Mouse (Mus musculus) embryonic facial prominence, embryonic 12.5 days (tissue): Measurements from ENCODE around the gene Gpr19. TPM values are rescaled to one million over a fixed set of nuclear protein-coding genes. Genes with fewer than 3 reads are reported as not detected.

ENCODE experiments used
- ATAC-seq: fragments of 200-750 bp; cut with Nextera tagmentation; 2 replicates; pipeline ENCODE4 v1.8.0; 2017; ENCODE audit not compliant: insufficient number of reproducible peaks, insufficient read depth, low FRiP score, low TSS enrichment
- H3K27ac ChIP-seq: fragments of 300-500 bp; sonication (generic); 2 replicates; pipeline ENCODE4 v1.5.1; 2016; ENCODE audit warnings: mild to moderate bottlenecking
- H3K27me3 ChIP-seq: fragments of 300-500 bp; sonication (generic); 2 replicates; pipeline ENCODE4 v1.6.1; 2016; ENCODE audit warnings: mild to moderate bottlenecking, moderate library complexity
- H3K36me3 ChIP-seq: fragments of 300-500 bp; sonication (generic); 2 replicates; pipeline ENCODE4 v1.6.1; 2016; ENCODE audit warnings: mild to moderate bottlenecking
- H3K4me1 ChIP-seq: fragments of 300-500 bp; sonication (generic); 2 replicates; pipeline ENCODE4 v1.6.1; 2016
- H3K4me2 ChIP-seq: fragments of 300-500 bp; sonication (generic); replicated peaks from 2 replicates; pipeline ENCODE4 v1.6.1; 2016; ENCODE audit warnings: mild to moderate bottlenecking, moderate library complexity
- H3K4me3 ChIP-seq: fragments of 300-500 bp; sonication (generic); 2 replicates; pipeline ENCODE4 v1.5.1; 2016; ENCODE audit warnings: mild to moderate bottlenecking
- H3K9ac ChIP-seq: fragments of 300-500 bp; sonication (generic); 2 replicates; pipeline ENCODE4 v1.6.1; 2016; ENCODE audit warnings: mild to moderate bottlenecking, moderate library complexity
- H3K9me3 ChIP-seq: fragments of 300-500 bp; sonication (generic); 2 replicates; pipeline ENCODE4 v1.6.1; 2016; ENCODE audit warnings: mild to moderate bottlenecking, moderate library complexity
- WGBS: fragments of 180-500 bp; shearing (Covaris S2); methylation state at CpG from one replicate; pipeline ENCODE4 v1.1.7; 2016; 5-methylcytosine and 5-hydroxymethylcytosine counted together
- polyA plus RNA-seq: library from polyadenylated mRNA; unstranded; fragments of >200 nt; fragmentation: Nextera tagmentation; extraction: Ambion mirVana; gene quantifications from 2 replicates; pipeline ENCODE4 v1.2.1, GENCODE M21; 2016

Gene Gpr19
- polyA plus RNA-seq, 1 experiment from 2014 or later, result 10.1 TPM

DNA sequence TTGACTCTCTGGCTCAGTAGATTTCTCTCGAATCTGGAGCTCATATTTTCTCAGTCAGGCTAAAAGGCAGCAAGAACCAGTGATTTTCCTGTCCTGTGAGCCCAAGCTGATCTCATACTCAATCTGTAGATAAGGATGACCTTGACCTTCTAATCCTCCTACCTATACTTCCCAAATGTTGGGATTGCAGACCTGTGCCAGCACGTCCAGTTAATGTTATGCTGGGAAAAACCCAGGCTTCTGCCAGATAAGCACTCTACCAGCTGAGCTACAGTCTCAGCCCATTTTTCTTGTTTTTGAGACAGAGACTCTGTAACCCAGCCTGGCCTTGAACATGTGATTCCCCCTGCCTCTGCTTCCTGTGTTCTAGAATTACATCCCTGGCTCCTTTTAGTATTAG, 58.0 kb downstream of the Gpr19 start:
- Histone ChIP-seq H3K9me3 (no peaks in the 10 kb centered on the region), H3K4me2 (no peak overlapping the region), H3K27me3 (no peaks in the 10 kb centered on the region), H3K27ac (no peak overlapping the region), H3K4me3 (no peak overlapping the region), H3K9ac (no peak overlapping the region), H3K36me3 (no peaks in the 10 kb centered on the region), H3K4me1 (no peaks in the 10 kb centered on the region)
- no peak for ATAC-seq
- 74% methylated on average over 2 of the region's 2 CpGs for WGBS

DNA sequence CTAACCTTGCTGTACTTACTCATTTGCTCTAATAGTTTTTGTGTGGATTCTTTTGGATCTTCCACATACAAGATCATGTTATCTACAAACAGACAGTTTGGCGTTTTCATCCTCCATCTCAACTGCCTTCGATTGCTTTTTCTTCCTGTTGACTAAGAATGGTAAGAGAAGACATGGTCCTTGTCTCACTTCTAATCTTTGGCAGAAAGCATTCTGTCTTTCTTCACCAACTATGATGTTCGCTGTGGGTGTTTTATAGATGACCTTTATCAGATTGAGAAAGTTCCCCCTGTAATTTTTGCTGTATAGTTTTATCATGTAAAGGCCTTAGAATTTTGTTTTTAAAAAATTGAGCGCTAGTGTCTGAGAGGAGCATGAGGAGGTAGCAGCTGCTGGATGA, 60.3 kb downstream of the Gpr19 start:
- WGBS, result 85% methylated on average over 4 of the region's 4 CpGs
- H3K27me3 ChIP-seq, result no peaks in the 10 kb centered on the region
- no peak overlapping the region for H3K4me3 ChIP-seq
- no peak overlapping the region for H3K4me2 ChIP-seq
- no peak overlapping the region for H3K9ac ChIP-seq
- no peaks in the 10 kb centered on the region for H3K9me3 ChIP-seq
- H3K36me3 ChIP-seq, result no peaks in the 10 kb centered on the region
- ATAC-seq, result no peak
- H3K27ac ChIP-seq, result no peak overlapping the region
- H3K4me1 ChIP-seq, result no peaks in the 10 kb centered on the region

DNA sequence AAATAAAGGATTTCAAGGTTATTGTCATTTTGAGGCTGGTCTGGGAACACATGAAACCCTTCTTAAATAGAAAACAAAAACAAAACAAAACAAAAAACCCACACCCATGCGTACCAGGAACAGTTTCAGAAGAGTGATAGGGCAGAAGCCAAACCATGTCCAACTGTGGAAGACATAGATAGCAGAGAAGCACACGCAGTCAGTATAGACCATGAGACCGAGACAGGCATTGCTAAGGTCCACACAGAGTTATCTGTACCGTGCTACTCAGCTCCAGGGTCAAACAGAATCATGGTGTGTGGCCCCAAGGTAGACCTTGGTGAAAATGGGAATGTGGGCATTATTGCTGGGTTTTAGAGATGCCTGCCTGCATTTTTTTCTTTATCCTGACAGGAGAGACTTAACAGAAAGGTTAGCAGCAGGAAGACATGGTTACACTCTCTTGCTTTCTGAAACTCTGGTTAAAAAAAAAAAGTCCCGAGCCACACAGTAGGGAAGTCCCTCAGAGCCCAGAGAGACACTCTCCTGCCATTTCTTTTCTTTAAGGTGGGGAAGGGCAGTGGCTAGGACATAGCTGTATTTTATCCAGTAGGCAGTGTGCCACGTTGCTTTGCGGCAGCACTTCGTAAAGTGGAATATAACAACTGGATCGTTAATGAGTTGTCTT, 63.7 kb downstream of the Gpr19 start:
- H3K4me1 ChIP-seq, result no peaks in the 10 kb centered on the region
- H3K27me3 ChIP-seq, result no peaks in the 10 kb centered on the region
- H3K9ac ChIP-seq, result no peak overlapping the region
- H3K4me3 ChIP-seq, result no peak overlapping the region
- no peaks in the 10 kb centered on the region for H3K36me3 ChIP-seq
- H3K9me3 ChIP-seq, result no peaks in the 10 kb centered on the region
- ATAC-seq, result no peak
- 76% methylated on average over 9 of the region's 9 CpGs for WGBS
- no peak overlapping the region for H3K27ac ChIP-seq
- no peak overlapping the region for H3K4me2 ChIP-seq

DNA sequence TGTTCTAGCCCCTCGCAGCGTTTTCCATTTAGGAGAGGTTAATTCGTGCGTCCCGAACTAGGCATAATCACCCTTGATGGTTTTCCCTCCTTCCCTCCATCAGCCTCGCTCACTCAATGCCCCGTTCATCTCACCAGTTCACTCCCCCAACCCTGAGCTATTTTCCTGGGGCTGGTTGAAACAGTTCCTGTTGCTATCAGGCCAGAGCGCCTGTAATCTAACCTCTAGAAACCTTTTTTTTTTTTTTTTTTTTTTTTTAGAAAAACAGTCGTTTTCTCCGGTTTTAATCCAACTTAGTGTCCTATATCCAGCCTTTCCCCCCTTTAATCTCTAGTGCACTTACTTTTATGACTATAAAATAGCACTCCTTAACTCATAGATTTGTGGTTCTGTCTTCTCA, 67.6 kb downstream of the Gpr19 start:
- Histone ChIP-seq H3K9ac (peak overlapping the region; percentile 61), H3K9me3 (no peaks in the 10 kb centered on the region), H3K36me3 (no peaks in the 10 kb centered on the region), H3K27ac (no peak overlapping the region), H3K4me2 (peak overlapping the region; percentile 85), H3K4me3 (peak overlapping the region; percentile 64), H3K27me3 (no peaks in the 10 kb centered on the region), H3K4me1 (peaks cover 6% of the 10 kb centered on the region; the same call in 1 of the 2 replicates)
- WGBS, result 3% methylated on average over 10 of the region's 10 CpGs
- no peak for ATAC-seq

DNA sequence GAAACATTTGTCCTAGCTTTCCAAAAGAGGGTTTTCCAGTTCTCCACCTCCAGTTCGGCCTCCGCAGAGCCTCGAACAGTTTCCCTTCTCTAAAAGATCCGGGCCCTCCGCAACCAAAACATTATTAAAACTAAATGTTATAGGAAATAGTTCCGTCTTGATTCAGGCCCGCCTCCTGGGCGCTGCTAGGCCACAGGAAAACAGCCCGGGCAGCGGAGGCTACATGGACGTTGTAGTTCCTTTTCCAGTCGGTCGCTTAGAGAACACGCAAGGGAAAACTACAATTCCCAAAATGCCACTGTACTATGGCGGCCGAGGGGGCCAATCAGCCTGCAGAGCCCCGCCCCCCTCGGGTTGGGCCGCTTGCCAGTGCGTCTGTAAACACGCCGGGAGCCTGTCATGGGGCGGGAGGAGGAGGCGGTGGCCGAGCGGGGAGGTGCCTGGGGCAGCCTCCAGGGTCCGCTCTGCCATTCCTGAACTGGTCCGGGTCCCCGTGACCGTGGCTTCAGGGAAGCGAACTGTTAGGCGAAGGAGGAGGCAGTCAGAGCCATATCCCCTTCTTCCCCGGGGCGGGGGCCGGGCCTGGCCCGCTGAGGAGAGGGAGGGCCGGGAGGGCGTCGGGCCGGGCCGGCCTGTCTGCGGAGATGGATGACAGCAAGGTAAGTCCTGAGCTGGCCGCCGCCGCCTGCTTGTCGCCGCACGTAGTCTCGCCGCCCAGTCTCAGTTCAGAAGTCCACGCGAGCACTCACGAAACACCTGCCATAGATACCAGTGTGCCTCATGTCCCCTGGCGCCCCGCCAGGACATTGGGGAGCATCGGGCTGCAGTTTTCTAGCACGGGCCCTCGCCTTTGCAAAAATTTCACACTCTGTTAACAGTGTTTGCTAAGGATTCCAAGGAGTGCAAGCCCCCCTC, 68.3 kb downstream of the Gpr19 start, which contains the start of gene Crebl2:
Gene Crebl2 (plus strand): TSS at position 369 of the 915 bp plus-strand sequence.
- no peaks in the 10 kb centered on the region for H3K36me3 ChIP-seq

DNA sequence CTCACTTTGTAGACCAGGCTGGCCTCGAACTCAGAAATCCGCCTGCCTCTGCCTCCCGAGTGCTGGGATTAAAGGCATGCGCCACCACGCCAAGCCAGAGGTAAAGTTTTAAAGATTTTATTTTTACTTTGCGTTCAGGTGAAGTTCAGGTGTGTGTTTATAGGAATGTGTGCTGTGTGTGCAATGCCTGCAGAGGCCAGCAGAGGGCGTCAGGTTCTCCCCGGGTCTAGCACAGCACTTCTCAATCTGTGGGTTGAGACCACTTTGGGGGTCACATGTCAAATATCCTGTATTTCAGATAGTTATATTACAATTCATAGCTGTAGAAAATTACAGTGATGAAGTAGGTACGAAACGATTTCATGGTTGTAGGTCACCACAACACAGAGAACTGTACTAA, 75.5 kb downstream of the Gpr19 start:
- Histone ChIP-seq H3K9ac (no peak overlapping the region), H3K36me3 (no peaks in the 10 kb centered on the region), H3K4me3 (no peak overlapping the region), H3K4me1 (no peaks in the 10 kb centered on the region), H3K27me3 (no peaks in the 10 kb centered on the region), H3K9me3 (no peaks in the 10 kb centered on the region), H3K4me2 (no peak overlapping the region), H3K27ac (no peak overlapping the region)
- 69% methylated on average over 10 of the region's 10 CpGs for WGBS
- ATAC-seq, result no peak

More for the DNA sequence above, 68.3 kb downstream of the Gpr19 start, which contains the start of gene Crebl2:
- no peaks in the 10 kb centered on the region for H3K27me3 ChIP-seq
- no peaks in the 10 kb centered on the region for H3K9me3 ChIP-seq
- H3K4me2 ChIP-seq, result peak within 1 kb of the TSS; percentile 85
- peak within 1 kb of the TSS; percentile 65 for H3K9ac ChIP-seq
- peaks cover 6% of the 10 kb centered on the region; the same call in 1 of the 2 replicates for H3K4me1 ChIP-seq
- ATAC-seq, result peak; percentile 98
- WGBS, result under 1% methylated on average over 58 of the region's 58 CpGs
- peak within 1 kb of the TSS; percentile 64 for H3K4me3 ChIP-seq
- peak within 1 kb of the TSS; percentile 80 for H3K27ac ChIP-seq

DNA sequence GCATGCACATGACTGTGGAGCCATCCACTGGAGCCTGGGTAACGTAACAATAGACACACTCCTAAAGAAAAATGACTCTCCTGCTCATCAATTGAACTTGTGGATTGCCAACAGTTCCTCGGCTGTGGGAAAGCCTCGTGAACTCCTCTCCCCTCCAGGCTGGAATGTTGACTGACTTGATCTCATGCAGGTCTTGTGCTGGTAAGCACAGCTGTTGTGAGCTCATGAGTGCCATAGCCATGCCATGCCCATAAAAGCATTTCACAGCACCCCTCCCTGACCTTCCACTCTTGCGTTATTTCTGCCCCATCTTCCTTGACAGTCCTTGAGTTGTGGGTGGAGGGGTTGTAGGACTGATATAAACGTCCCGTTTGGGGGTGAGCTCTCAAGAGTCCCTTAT, 78.0 kb downstream of the Gpr19 start:
- no peaks in the 10 kb centered on the region for H3K9me3 ChIP-seq
- ATAC-seq, result no peak
- H3K4me1 ChIP-seq, result no peaks in the 10 kb centered on the region
- H3K4me2 ChIP-seq, result no peak overlapping the region
- no peaks in the 10 kb centered on the region for H3K27me3 ChIP-seq
- H3K4me3 ChIP-seq, result no peak overlapping the region
- H3K9ac ChIP-seq, result no peak overlapping the region
- H3K27ac ChIP-seq, result no peak overlapping the region
- H3K36me3 ChIP-seq, result no peaks in the 10 kb centered on the region
- 68% methylated on average over 6 of the region's 6 CpGs for WGBS

DNA sequence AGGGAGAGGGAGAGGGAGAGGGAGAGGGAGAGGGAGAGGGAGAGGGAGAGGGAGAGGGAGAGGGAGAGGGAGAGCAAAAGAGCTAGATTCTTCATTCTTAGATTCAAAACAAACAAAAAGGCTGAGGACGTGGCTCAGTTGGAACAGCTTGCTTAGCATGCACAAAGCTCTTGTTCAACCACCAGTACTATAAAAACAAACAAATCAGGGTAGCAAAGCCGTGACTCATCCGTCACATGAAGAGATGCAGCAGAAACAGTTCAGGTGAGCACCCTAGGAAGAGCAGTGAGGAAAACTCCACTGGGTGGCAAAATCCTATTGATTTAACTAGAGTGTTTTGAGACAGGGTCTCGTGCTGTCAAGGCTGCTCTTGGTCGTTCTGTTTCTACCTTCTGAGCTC, 78.6 kb downstream of the Gpr19 start:
- no peak for ATAC-seq
- no peaks in the 10 kb centered on the region for H3K4me1 ChIP-seq
- H3K36me3 ChIP-seq, result no peaks in the 10 kb centered on the region
- no peak overlapping the region for H3K9ac ChIP-seq
- WGBS, result 42% methylated on average over 5 of the region's 5 CpGs
- H3K27me3 ChIP-seq, result no peaks in the 10 kb centered on the region
- no peak overlapping the region for H3K27ac ChIP-seq
- no peak overlapping the region for H3K4me2 ChIP-seq
- no peak overlapping the region for H3K4me3 ChIP-seq
- H3K9me3 ChIP-seq, result no peaks in the 10 kb centered on the region

Other genes with a start within 250 kb of the Gpr19 start
- gene Dusp16, start 106.0 kb downstream of the Gpr19 start, polyA plus RNA-seq, result 15.6 and 18.3 TPM in 2 replicates
- 2.4 and 2.5 TPM in 2 replicates for gene Crebl2, start 68.4 kb downstream of the Gpr19 start, polyA plus RNA-seq
- gene Cdkn1b, start 21.8 kb upstream of the Gpr19 start, polyA plus RNA-seq, result 19.3 and 19.5 TPM in 2 replicates
- gene Apold1, start 83.1 kb upstream of the Gpr19 start, polyA plus RNA-seq, result 4.5 and 4.7 TPM in 2 replicates
- gene Ddx47, start 113.0 kb upstream of the Gpr19 start, polyA plus RNA-seq, result 111 and 113 TPM in 2 replicates
- gene Gprc5a, start 167.1 kb upstream of the Gpr19 start, polyA plus RNA-seq, result 2.2 and 2.5 TPM in 2 replicates
- gene Gprc5d, start 219.7 kb upstream of the Gpr19 start, polyA plus RNA-seq, result not detected in 2 replicates